Mouse (Mus musculus) megakaryocyte, embryonic 14.5 days (primary cell): ENCODE measurements around the gene Bnc2.

Experiments
- FLI1 ChIP-seq: IDR thresholded peaks from 2 replicates; pipeline ENCODE4 v1.6.1; 2012; ENCODE audit warnings: low read length, inconsistent platforms, mixed read lengths
- GATA1 ChIP-seq: IDR thresholded peaks from 3 replicates; pipeline ENCODE4 v1.6.1; 2012; ENCODE audit warnings: mixed read lengths, low read length, inconsistent platforms, borderline replicate concordance

DNA sequence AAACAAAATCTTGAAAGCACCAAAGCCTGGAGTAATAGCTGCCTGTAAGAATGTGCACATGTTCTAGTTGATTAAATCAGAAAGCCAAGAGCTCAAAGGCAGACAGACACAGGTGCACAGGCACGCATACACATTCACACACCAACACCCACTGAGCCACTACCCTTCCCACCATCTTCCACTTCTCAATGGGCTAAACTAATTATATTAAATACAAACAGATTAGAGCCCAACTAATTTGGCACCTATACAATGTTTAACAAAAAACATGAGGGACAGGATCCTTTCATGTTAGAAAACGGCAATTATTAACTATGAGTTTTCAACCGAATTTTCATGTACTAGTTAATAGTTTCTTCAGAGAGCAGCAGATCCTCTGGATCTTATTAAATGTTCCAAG, 207.4 kb downstream of the Bnc2 start:
- TF ChIP-seq GATA1 (no peak), FLI1 (no peak)
